Mouse (Mus musculus) cerebral cortex, adult 2 months (tissue): ENCODE data around the gene Sik2.

ENCODE experiments used
- WGBS: fragments of 180-500 bp; shearing (Covaris S2); methylation state at CpG from one replicate; pipeline ENCODE4 v1.1.7; 2018; 5-methylcytosine and 5-hydroxymethylcytosine counted together

The Sik2 gene

DNA sequence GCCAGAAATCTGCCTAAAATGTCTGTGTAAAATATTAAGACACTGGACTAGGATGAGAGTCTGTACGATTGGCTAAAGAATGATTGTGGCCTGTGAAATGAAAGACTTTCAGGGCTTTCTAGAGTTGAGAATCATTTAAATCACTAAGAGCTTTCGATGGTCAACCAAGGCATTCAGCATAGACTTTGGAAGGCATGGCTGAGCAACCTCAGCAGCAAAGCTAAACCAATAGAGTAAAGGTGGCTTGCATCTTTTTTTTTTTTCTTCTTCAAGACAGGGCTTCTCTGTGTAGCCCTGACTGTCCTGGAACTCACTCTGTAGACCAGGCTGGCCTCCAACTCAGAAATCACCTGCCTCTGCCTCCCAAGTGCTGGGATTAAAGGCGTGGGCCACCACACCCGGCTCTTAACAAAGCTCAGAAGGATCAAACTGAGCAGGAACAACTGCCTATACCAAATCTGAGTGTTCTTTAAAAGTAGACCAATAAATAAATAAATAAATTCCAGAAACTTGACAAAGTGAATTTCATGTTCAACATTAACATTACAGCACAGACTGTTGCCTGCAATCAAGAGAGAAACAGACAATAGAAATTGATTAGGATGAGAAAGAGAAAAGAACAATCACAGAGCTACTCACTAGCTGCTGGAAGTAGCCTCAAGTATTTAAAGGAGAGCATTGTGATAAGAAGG lies 27.2 kb downstream of the Sik2 start:
- 89% methylated on average over 4 of the region's 4 CpGs for WGBS

- WGBS = 68% methylated on average over 7 of the region's 7 CpGs
Observed at GRCm38 (mm10) chr9:50974631-50975030, 34.2 kb downstream of the Sik2 start.

GRCm38 (mm10) chr9:50970413-50970812 lies 38.5 kb downstream of the Sik2 start:
- WGBS = 81% methylated on average over 4 of the region's 4 CpGs

- WGBS = 79% methylated on average over 3 of the region's 3 CpGs
Observed at GRCm38 (mm10) chr9:50969266-50969665, 39.6 kb downstream of the Sik2 start.

GRCm38 (mm10) chr9:50966277-50966676 lies 42.6 kb downstream of the Sik2 start:
- 38% methylated on average over 2 of the region's 2 CpGs for WGBS

DNA sequence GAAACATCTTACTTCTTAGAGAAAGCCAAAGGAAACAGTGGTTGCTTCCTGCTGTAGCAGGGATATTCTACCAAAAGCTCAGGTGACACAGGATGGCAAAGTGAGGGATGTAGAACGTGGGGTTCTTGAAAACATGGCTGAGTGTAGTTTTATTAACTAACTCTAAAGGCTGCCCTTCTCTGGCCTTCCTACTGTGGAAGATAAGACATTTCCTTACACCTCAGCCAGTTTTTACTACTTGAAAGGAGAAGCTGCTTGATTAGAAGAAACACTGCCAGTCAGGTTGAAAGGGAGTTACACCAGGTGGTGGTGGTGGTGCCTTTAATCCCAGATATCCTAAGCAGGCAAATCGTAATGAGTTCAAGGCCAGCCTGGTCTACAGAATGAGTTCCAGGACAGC lies 44.0 kb downstream of the Sik2 start:
- WGBS = 68% methylated on average over 2 of the region's 2 CpGs

DNA sequence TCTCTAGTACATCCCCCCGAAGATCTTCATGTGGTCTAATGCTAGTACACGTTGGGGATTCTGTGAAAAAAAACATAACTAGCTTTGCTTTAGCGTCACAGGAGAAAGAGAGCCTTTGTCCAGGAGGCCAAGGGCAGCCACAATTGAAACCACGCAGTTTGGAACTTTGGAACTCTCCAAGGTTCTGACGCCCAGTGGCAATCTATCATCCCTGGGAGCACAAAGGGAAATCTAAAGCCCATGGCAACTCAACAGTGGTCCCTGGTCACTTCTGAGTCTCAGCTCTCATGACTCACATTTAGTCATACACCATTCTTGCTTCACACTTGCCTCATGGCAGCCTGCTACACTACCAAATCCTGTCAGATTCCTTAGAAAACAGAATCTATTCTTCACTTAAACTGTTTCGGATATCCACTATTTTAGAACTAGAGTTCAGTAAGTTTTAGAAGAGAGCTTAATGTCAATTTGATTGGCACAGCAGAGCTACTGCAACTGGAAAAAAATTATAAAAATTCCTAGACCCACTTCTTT lies 50.9 kb downstream of the Sik2 start:
- 61% methylated on average over 6 of the region's 6 CpGs for WGBS

DNA sequence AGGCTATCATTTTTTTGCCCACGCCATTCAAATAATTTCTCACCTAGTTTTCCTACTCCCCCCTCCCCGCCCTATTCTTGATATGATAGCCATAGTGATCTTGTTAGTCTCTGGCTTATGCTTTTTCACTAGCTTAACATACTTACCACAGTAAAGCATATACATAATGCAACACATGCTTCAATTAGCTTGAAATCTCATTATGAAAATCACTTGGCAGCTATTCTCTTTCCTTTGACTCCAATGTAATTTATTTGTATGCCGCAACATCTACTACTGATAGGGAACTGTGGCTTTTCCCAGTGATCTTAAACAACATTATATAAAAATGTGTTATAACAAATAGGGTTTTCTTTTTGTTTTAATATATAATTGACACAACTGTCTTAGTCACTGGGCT lies 53.7 kb downstream of the Sik2 start:
- WGBS = 84% methylated on average over 3 of the region's 3 CpGs

- WGBS = 90% methylated on average over 7 of the region's 7 CpGs
Observed at GRCm38 (mm10) chr9:50948097-50948823, 60.6 kb downstream of the Sik2 start.

GRCm38 (mm10) chr9:50946338-50946737 lies 62.5 kb downstream of the Sik2 start:
- WGBS = 58% methylated on average over 1 of the region's 1 CpGs

- WGBS = 87% methylated on average over 1 of the region's 1 CpGs
Observed at GRCm38 (mm10) chr9:50944826-50945225, 64.0 kb downstream of the Sik2 start.

DNA sequence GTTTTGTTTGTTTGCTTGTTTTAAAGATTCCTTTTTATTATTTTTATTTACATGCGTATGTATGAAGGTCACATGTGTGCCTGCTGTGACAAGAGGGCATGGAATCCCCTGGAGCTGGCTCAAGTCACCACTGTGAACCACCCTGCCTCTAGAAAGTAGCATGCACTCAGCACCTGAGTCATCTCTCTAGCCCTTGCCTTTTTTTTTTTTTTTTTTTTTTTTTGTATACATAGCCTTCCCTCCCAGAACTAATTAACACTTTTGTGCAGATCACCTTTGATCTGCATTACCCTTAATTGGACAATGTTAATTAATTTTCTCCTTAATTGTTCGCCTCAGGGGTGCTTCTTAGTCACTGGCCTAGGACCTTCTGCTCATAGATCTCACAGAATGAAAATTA lies 66.2 kb downstream of the Sik2 start:
- WGBS = 86% methylated on average over 2 of the region's 2 CpGs

GRCm38 (mm10) chr9:50941804-50942401 lies 67.0 kb downstream of the Sik2 start:
- WGBS = 54% methylated on average over 3 of the region's 3 CpGs

GRCm38 (mm10) chr9:50925801-50926200 lies 83.1 kb downstream of the Sik2 start:
- 94% methylated on average over 4 of the region's 4 CpGs for WGBS

DNA sequence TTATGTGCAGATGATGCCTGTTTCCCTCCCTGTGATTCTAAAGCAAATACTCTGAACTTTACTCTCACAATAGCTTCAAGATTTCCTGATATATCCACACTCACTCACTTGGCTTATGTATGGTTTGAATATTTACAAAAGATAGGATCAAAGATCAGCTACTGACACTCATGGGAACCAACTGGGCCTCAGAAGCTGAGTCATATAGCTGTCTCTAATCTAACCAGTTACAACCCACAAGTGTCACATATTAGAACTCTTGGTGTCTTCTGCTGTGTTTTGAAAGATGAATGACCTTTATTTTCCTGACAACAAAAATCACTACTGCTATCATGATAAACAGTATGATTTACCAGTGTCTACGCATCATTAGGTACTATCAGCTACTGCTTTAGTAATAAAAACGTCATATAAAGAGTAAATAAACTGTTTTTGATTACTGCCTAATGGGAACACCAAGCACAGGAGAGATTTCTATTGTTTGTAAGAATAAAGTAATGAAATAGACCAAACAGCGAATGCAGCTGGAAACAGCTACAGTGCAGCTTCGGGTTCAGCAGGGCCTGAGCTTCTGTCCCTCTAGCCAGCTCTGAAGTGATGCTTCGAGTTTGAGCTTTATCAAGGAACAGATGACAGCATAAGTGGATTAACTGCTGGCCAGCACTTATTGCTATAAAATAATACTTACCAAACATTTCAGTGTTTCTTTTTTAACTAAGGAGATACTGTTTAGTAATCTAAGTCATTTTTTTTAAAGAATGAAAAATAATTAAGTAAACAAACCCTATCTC lies 86.3 kb downstream of the Sik2 start:
- 82% methylated on average over 5 of the region's 5 CpGs for whole genome bisulfite sequencing

GRCm38 (mm10) chr9:50920933-50921895 lies 87.7 kb downstream of the Sik2 start:
- 82% methylated on average over 3 of the region's 3 CpGs for WGBS

DNA sequence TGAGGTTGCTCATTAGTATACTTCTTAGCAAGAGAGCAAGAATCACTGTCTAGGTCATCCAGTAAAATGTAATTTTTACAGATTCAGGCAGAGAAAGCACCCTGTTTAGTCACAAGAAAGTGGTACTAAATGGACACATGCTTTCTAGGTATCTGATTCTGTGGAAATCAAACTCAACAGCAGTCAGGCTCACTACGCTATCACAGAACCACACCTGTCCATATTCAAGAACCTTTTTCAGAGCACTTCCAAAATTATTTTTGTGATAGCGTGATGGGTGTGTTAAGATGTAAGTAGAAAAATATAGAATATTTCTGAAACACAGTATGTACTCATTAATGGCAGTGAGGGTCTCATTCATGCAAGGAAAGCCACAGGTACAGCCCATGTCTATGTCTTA lies 89.3 kb downstream of the Sik2 start:
- WGBS = 97% methylated on average over 2 of the region's 2 CpGs

DNA sequence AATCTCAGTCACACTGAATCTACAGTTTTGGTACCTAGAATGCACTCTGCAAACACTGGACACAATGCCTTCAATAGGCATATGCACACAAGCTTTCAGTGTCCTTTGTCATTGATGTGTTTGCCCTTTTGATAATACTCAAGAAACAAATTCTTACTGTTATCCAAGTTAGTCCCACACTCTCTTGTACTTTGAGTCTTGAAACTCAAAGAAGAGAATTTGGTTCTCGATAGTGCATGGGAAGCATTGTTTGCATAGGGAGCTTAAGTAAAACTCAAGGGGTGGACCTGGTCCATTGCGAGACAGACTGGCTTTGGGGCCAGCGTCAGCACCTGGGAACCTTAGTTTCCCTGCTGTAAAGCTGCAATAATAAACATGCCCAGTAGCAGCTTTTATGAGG lies 90.7 kb downstream of the Sik2 start:
- WGBS = 87% methylated on average over 3 of the region's 3 CpGs

DNA sequence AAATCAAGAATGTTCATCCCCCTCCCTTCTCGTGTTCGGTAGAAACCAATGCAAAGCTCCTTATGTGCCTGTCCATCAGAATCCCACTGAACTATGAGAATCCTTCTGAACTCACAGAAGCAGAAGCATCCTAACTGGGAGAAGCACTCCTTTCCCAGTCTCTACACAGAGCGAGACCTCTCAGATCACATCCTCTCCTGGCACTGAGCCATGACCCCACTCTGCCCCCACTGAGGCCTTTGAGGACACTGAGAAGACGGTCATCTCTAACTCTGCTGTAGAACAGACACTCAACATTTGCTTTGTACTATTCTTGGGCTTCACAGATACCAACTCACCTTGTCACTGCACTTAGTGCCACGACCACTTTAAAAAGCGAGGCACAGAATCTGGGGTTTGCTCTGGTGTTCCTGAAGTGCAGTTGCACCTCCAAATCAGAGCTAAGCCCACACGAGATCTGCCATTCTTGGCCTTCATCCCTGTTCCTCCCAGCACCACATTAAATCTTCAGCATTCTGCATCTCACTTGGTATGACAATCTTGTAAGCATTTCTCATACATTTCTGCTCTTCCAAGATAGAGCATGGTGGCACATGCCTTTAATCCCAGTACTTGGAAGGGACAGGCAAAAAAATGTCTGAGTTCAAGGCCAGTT lies 96.9 kb downstream of the Sik2 start:
- WGBS = 67% methylated on average over 7 of the region's 7 CpGs

DNA sequence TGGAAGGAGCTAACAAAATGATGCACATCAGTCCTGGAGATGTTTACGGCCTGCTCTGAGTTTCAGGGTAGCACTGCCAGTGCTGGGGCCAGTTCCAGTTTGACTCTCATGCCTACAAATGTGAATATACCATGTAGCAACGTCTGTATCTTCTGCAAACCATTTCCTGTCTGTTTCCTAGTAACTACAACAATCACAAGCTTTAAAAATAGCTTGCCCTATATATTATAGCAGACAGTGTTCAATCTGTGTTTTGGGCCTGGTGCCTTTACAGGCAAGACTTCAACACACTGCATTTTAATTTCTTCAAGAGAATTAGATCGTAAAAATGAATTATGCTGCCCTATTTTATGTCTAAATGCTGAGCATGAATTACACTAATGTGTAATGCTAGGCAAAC lies 103.6 kb downstream of the Sik2 start:
- 42% methylated on average over 3 of the region's 3 CpGs for WGBS
